Mouse (Mus musculus): ENCODE results near the gene Zfhx3.

DNA sequence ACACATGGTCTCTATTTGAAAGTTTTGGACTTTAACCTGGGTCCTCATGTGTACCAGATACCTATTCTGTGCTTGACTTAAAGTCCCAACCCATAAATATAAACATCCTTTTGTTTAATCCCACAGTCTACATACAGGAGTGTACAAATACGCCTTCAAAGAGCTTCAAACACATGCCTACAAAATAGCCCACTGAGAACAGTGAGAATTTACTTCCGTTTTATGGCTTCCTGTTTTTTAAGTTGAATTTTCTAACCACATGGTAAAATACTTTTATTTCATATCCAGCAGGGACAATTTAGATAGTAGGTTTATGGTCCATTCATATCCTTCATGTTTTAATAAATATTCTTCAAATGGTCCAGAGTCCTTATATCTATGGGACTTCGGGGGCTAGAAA lies 564.3 kb downstream of the Zfhx3 start:
- no peak for TF ChIP-seq CTCF (conservative IDR thresholded peaks at IDR 0.05; ENCODE audit: insufficient read depth, insufficient read length, low read depth, low read length)
- TF ChIP-seq POLR2A (IDR thresholded peaks at IDR 0.05; ENCODE audit: low read depth, low read length), result no peak

All from kidney, adult 2 months (tissue).